Mouse (Mus musculus) frontal cortex, postnatal 10 days (tissue): Measurements from ENCODE around the gene Dera.

Experiments
- DNase-seq, 2 experiments: peaks; one replicate each; pipeline ENCODE4 v3.0.0; 2022; ENCODE audit warnings: low spot score in 2 of 2, mixed read lengths in 1 of 2

Dera gene

GRCm38 (mm10) chr6:137806806-137807205 lies 52.5 kb downstream of the Dera start:
- DNase-seq, result no peak

DNA sequence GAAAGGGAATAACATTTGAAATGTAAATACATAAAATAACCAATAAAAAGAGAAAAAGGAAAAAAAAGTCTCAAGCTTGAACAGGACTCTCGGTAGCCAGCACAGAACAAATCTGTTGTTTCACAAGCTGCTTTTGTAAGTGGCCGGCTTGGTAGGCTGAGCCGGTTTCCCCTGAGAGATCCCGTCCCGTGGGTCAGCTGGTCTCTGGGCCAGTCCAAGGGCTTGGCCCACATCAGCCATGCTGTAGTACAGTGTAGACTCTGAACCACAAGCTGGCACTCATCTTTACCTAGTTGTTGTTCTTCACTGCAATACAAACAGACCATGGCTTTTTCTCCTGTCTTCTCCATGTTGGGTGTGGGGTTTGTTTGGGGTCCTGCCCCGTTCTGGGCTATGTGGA lies 53.0 kb downstream of the Dera start:
- DNase-seq, result no peak

DNA sequence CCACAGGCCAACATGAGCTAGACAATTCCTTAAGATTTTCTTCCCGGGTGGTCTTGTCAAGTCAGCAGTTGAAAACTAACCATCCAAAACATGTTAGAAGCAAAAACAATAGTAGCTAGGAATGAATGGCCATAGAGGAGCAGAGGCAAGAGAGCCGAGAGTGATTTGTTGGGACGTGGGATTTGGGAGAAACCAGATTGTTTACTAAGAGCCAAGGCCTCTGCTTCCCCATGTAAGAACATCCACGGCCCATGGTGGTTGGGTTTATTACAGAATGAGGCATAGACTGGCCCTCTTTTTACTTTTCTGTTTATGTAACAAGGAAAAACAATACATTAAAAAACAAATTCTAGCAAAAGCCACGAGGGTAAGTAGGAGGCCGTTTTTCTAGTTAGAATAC lies 54.4 kb downstream of the Dera start:
- no peak for DNase-seq

GRCm38 (mm10) chr6:137810136-137810535 lies 55.8 kb downstream of the Dera start:
- DNase-seq, result no peak

DNA sequence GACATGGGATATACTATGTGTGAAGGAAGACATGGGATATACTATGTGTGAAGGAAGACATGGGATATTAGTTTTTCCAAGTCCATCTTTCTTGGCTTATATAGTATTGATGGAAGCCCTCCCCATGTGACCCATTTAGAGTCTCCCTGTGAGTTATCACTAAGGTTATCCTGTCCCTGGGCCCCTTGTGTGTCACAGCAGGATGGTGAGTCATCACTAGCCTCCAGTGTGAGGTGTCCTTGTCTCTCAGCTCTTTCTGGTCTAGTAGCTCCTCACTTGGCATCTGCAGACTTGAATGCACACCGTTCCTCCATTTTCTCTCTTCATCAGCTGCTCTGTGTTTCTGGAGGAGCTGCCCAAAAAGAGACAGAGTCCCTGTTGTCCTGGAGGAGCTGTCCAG lies 59.7 kb downstream of the Dera start:
- DNase-seq, result no peak

DNA sequence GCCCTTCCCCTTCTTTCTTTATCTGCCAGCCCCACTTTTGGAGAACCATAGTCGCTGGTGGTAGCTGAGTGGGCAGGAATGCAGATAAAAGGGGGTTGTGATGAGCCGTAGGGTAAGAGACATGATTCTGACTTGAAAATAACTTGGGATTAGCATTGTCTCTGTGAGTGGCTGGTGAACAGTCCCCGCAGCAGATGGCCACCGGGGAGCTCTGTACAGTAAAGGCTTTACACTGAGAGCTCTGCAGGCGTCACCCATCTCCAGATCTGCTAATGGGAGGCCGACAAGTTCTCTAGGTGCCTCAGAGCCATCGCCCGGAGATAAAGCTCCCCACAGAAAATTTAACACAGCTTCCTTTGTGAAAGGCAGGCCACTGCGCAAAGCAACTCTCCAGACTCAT lies 62.2 kb downstream of the Dera start:
- no peak for DNase-seq

DNA sequence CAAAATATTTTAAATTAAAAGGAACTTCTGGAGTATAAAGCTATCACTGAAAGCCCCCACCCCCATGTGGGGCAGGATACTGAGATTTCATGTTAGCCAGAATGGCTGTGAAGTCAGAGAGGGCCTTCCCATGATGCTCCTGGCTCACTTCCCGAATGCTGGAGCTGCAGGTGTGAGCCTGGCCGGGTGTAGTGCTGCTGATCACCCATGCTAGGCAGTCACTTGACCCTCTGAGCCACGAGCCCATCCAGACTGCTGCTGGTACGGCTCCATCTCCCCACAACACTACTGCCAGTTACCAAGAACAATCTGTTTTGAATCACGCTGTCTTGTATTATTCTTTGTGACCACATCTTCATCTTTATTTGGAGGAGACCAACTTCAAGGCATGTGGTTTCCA lies 68.2 kb downstream of the Dera start:
- no peak for DNase-seq

GRCm38 (mm10) chr6:137824046-137825021 lies 70.0 kb downstream of the Dera start:
- DNase-seq, result no peak

DNA sequence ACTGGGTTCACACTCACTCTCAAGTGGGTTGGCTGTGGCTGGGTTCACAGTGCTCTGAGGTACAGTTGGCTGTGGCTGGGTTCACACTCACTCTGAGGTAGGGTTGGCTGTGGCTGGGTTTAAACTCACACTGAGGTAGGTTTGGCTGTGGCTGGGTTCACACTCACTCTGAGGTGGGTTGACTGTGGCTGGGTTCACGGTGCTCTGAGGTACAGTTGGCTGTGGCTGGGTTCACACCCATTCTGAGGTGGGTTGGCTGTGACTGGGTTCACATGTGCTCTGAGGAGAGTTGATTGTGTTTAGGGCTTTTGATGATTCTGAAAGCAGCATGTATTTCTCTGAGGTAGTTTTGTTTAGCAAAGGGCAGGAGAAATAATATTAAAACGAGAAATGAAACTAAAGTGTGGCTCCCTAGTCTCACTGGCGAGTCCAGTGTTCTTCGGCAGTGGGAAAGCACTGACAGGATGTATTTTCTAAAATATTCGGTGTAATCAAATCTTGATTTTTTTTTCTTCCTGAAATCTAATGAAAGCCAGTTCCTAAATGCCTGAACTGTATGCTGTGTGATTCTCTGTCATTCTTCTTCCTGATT lies 70.8 kb downstream of the Dera start:
- DNase-seq, result no peak

- DNase-seq, result no peak
Measured at GRCm38 (mm10) chr6:137829056-137829776, 74.9 kb downstream of the Dera start.

GRCm38 (mm10) chr6:137836799-137837198 lies 82.5 kb downstream of the Dera start:
- no peak for DNase-seq

GRCm38 (mm10) chr6:137843337-137843736 lies 89.0 kb downstream of the Dera start:
- DNase-seq, result no peak

GRCm38 (mm10) chr6:137857198-137858194 lies 103.2 kb downstream of the Dera start:
- no peak for DNase-seq

DNA sequence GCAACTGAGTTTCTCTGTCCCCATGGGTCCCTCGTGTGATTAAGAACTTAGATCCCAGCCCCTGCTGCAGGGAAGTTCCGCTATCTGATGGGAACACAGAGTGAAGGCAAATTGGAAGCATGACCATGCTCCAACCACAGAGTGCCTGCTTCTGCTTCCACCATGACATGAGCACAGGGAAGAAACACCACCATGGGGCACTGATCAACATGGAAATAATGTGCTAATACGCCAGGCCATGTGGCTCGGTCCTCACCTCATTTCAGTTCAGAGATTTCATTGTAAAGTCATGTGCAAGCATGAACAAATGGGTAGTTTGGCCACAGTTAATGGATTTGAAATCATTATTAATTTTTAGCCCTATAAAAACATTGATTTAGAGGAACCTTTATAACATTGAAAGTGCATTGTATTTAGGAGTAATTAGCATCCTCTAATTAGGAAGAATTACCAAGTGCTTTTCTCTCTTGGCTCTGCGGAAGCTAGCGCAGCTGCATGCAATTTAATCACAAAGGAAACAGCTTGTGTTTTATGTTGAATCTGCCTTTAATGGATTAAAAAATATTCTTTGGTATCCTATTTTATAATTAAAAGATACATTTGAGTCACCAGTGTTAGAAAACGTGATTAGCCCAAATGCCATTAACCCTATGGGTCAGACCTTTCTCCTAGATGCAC lies 115.7 kb downstream of the Dera start:
- DNase-seq, result no peak

DNA sequence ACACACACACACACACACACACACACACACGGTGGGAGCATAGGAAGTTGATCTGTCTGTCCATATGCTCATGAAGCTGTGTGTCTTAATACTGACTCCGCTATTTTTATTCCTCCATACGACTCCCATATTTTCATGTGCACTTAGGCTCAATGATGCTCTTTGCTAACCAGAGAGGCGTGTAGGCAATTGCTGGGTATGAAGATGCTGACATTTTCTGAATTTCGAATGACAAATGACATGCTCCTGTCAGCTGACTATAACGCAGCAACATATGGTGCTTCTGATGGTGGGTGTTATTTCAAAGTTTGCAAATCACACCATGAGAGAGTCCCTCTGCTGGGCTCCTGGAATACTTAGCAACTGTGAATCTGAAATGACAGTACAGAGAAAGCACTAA lies 116.3 kb downstream of the Dera start:
- DNase-seq, result peak; percentile 17 to 37

GRCm38 (mm10) chr6:137872055-137872735 lies 117.8 kb downstream of the Dera start:
- peak; percentile 27 to 60 for DNase-seq

- DNase-seq, result no peak
Measured at GRCm38 (mm10) chr6:137874471-137875244, 120.3 kb downstream of the Dera start.

DNA sequence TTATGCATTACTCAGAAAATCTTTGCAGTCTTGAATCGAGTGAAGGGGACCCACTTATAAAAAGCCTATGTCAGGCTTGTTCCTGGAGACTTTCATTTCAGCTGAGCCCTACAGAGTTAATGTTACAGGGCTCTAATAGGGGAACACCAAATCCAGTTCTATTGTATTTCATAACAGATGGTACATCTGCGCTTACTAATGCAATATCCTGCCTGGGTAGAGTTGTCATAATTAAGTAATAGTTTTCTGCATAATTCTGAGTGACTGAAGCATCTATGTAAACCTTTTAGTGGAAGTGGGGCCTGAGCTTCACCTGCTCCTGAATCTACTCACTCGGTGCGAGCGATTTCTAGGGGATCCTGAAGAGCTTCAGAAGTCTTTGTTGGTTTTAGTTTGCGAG lies 131.3 kb downstream of the Dera start:
- no peak for DNase-seq
